Mouse (Mus musculus) intestine, embryonic 15.5 days (tissue): ENCODE results near the gene Pik3cb. TPM values are rescaled to one million over a fixed set of nuclear protein-coding genes. Genes with fewer than 3 reads are reported as not detected.
A peak's percentile ranks its signal among the peaks of the same experiment; 100 is the strongest.

Experiments used
- ATAC-seq: fragments of 200-750 bp; cut with Nextera tagmentation; 2 replicates; pipeline ENCODE4 v1.8.0; 2017; ENCODE audit warnings: moderate TSS enrichment, moderate library complexity
- H3K27ac ChIP-seq: fragments of 300-500 bp; sonication (generic); 2 replicates; pipeline ENCODE4 v1.5.1; 2015; ENCODE audit warnings: mild to moderate bottlenecking, inconsistent platforms
- H3K27me3 ChIP-seq: fragments of 300-500 bp; sonication (generic); replicated peaks from 2 replicates; pipeline ENCODE4 v1.6.1; 2015; ENCODE audit warnings: inconsistent platforms
- H3K36me3 ChIP-seq: fragments of 300-500 bp; sonication (generic); 2 replicates; pipeline ENCODE4 v1.6.1; 2015; ENCODE audit warnings: inconsistent platforms
- H3K4me1 ChIP-seq: fragments of 300-500 bp; sonication (generic); replicated peaks from 2 replicates; pipeline ENCODE4 v1.6.1; 2015; ENCODE audit warnings: inconsistent platforms
- H3K4me2 ChIP-seq: fragments of 300-500 bp; sonication (generic); replicated peaks from 2 replicates; pipeline ENCODE4 v1.6.1; 2015; ENCODE audit warnings: mild to moderate bottlenecking, inconsistent platforms
- H3K4me3 ChIP-seq: fragments of 300-500 bp; sonication (generic); replicated peaks from 2 replicates; pipeline ENCODE4 v1.5.1; 2015; ENCODE audit warnings: inconsistent platforms
- H3K9ac ChIP-seq: fragments of 300-500 bp; sonication (generic); 2 replicates; pipeline ENCODE4 v1.6.1; 2015; ENCODE audit warnings: inconsistent platforms
- H3K9me3 ChIP-seq: fragments of 300-500 bp; sonication (generic); 2 replicates; pipeline ENCODE4 v1.6.1; 2016; ENCODE audit warnings: inconsistent platforms
- WGBS: fragments of 180-500 bp; shearing (Covaris S2); methylation state at CpG from one replicate; pipeline ENCODE4 v1.1.7; 2015; 5-methylcytosine and 5-hydroxymethylcytosine counted together
- polyA plus RNA-seq: library from polyadenylated mRNA; unstranded; fragments of >200 nt; fragmentation: Nextera tagmentation; extraction: Ambion mirVana; gene quantifications from 2 replicates; pipeline ENCODE4 v1.2.1, GENCODE M21; 2015

Pik3cb gene
- polyA plus RNA-seq = 1.1 and 1.4 TPM in 2 replicates

DNA sequence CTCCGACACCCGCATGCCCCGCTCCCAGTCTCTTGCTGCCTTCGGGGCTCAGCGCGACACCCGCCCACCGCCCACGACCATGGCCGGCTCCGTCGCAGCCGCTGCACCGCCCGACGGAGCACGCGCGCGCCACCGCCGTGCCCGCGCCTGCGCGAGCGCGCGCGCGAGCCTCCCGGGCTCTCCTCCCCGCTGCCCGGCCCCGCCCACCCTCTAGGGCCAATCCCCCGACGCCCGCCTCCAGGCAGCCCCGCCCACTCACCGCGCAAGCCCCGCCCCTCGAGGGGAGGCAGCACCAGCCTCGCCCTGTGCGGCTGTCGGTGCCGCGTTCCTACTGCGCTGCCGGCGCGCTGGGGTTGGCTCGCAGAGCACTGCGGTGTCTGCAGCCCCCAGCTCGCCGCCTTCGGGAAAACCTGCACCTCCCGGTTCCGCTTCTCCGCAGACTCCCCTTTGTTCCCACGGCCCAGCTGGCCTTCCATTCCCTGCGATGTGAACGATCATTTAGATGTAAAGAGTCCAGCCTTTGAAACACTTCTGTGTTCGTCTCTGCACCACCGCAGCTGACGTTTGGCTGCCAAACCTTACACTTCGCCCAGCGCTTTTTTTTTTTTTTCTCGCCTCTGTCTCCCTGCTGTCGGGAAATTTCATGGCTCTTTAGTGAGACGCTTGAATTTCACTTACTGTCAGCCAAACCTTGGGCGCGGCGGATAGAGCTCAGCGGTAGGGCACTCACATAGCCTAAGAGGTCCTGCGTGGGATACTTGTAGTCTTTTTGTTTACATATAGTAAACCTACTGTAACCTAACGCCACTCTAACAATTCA lies at the start of gene Pik3cb:
Pik3cb (minus strand) TSS at position 559 of the 820 bp plus-strand sequence.
- WGBS = under 1% methylated on average over 66 of the region's 77 CpGs
- Histone ChIP-seq H3K4me3 (peak within 1 kb of the TSS; percentile 84), H3K27me3 (no peaks in the 10 kb centered on the region), H3K9me3 (no peaks in the 10 kb centered on the region), H3K4me2 (peak within 1 kb of the TSS; percentile 89), H3K9ac (peak within 1 kb of the TSS; percentile 66), H3K27ac (peak within 1 kb of the TSS; percentile 66), H3K4me1 (peaks cover 9% of the 10 kb centered on the region; the same call in 1 of the 2 replicates), H3K36me3 (no peaks in the 10 kb centered on the region)
- peak; percentile 97 for ATAC-seq

DNA sequence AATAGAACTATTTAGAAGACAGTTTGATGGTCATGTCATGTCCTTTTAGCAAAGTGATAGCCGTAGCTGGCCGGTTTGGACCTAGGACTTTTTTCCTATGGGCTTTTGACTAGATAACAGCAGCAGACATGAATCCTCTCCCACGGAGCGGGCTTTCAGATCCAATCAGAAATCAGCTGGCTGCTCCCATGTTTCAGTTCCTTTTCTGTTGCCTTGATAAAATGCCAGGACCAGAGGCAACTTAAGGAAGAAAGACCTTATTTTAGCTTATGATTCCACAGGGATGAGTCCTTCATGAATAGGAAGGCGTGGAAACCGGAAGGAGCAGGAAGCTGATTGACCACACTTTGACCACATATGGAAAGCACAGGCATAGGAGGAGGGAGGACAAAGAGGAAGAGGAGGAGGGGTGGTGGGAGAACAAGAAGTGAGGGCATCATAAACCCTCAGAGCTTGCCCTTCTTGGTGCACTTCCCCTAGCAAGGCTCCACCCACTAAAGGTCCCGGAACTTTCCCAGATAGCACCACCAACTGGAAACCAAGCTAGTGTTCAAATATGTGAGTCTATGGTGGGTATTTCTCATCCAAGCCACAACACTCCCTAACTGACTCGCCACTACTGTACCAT lies 42.7 kb upstream of the Pik3cb start:
- no peaks in the 10 kb centered on the region for H3K9me3 ChIP-seq
- 79% methylated on average over 8 of the region's 8 CpGs for WGBS
- no peak overlapping the region for H3K4me3 ChIP-seq
- H3K9ac ChIP-seq = no peak overlapping the region
- no peaks in the 10 kb centered on the region for H3K4me1 ChIP-seq
- H3K4me2 ChIP-seq = no peak overlapping the region
- H3K27me3 ChIP-seq = no peaks in the 10 kb centered on the region
- H3K27ac ChIP-seq = no peak overlapping the region
- no peaks in the 10 kb centered on the region for H3K36me3 ChIP-seq
- no peak for ATAC-seq

DNA sequence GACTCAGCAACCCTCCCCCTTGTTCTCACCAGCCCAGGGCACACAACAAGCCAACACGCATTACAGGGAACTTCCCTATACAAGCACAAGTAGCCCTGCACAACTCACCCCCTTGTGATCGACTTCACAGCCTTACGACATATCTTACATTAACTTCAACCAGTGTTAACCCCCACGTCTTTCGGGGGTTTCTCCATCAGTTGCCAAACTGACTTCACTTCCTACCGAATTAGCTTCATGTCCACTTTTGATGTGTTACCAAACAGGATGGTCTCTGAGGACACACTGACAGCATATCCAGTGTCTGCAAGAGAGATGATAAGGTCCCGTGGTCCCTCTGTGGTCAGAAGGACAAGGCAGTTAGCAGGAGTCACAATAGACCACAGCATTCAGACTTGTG lies 41.7 kb upstream of the Pik3cb start:
- no peaks in the 10 kb centered on the region for H3K27me3 ChIP-seq
- H3K4me3 ChIP-seq = no peak overlapping the region
- H3K9me3 ChIP-seq = no peaks in the 10 kb centered on the region
- H3K36me3 ChIP-seq = no peaks in the 10 kb centered on the region
- H3K4me1 ChIP-seq = no peaks in the 10 kb centered on the region
- WGBS = 84% methylated on average over 7 of the region's 7 CpGs
- ATAC-seq = no peak
- H3K4me2 ChIP-seq = no peak overlapping the region
- no peak overlapping the region for H3K9ac ChIP-seq
- H3K27ac ChIP-seq = no peak overlapping the region

DNA sequence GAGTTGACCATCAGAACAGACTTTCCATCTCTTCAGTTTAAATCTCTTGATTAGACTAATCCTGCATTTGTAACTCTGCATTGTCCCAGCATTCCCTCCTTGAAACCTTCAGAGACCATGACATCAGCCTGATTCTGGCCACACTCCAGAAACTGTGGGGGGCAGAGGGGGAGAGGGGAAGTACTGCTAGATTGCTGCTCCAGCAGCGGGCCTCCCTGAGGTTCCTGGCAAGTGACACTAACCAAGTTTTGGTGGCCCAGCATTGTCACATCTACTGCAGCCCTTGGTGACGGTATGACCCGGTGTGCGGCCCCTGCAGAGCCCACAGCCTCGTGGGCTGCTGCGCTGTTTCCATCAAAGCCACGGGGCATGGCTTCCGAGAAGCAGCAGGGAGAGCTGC lies 39.9 kb upstream of the Pik3cb start:
- Histone ChIP-seq H3K9ac (no peak overlapping the region), H3K4me1 (no peaks in the 10 kb centered on the region), H3K27me3 (no peaks in the 10 kb centered on the region), H3K9me3 (no peaks in the 10 kb centered on the region), H3K4me3 (no peak overlapping the region), H3K4me2 (no peak overlapping the region), H3K27ac (no peak overlapping the region), H3K36me3 (no peaks in the 10 kb centered on the region)
- no peak for ATAC-seq
- 69% methylated on average over 8 of the region's 8 CpGs for WGBS

DNA sequence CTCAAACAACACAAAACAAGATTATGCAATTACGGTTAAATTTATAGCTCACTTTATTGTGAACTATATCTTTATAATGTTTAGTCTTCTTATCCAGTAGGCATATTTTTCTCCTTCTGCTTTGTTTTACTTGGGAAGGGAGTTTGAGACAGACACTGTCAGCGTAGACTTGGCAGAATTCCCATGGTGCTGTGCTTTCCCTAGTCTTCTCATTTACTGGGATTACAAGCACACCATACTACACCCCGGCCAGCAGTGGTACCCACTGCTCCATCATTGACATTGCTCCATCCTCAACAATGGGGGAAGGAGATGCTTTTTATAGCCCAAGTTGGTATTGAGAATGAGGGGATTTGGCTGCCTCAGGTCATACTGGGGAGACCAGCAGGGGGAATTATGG lies 38.3 kb upstream of the Pik3cb start:
- Histone ChIP-seq H3K36me3 (no peaks in the 10 kb centered on the region), H3K27me3 (no peaks in the 10 kb centered on the region), H3K9me3 (no peaks in the 10 kb centered on the region), H3K4me1 (no peaks in the 10 kb centered on the region), H3K4me3 (no peak overlapping the region), H3K9ac (no peak overlapping the region), H3K4me2 (no peak overlapping the region), H3K27ac (no peak overlapping the region)
- 79% methylated on average over 3 of the region's 3 CpGs for WGBS
- ATAC-seq = no peak

DNA sequence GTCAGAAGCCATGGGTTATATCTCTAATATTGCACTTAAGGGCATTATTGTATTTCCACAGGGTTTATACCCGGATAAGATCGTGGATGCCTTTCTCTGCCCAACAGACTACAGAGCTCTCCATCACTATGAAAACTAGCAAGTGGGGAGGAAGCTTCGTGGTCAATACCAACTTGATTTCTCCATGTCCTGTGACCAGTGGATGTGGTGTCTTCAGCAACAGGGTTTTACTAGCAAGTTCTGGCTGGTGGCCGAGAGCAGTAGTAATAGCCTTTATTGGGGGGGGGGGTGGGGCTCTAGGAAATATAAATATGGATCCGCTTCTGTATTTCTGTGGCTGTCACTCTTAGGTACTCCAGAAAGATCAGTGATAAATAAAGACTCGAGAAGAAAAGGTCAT lies 35.4 kb upstream of the Pik3cb start:
- Histone ChIP-seq H3K9ac (no peak overlapping the region), H3K9me3 (no peaks in the 10 kb centered on the region), H3K4me1 (no peaks in the 10 kb centered on the region), H3K27ac (no peak overlapping the region), H3K4me2 (no peak overlapping the region), H3K27me3 (no peaks in the 10 kb centered on the region), H3K36me3 (no peaks in the 10 kb centered on the region), H3K4me3 (no peak overlapping the region)
- WGBS = 77% methylated on average over 6 of the region's 6 CpGs
- ATAC-seq = no peak

DNA sequence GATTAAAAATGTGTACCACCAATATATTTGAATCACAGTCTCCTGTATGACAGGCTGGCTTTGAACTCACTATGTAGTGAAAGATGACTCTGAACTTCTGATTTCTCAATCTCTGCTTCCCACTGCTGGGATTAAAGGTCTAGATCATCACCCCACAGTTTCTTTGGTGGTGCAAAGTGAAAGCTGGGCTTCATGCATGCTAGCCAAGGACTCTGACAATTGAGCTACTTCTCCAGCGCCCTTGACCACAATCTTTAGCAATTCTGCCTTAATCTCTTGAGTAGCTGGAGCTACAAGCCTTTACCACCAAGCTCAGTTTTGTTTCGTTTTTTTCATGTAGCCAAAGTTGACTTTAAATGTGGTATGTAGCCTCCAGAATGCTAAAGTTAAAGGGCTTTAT lies 32.4 kb upstream of the Pik3cb start:
- Histone ChIP-seq H3K27me3 (no peaks in the 10 kb centered on the region), H3K4me3 (no peak overlapping the region), H3K27ac (no peak overlapping the region), H3K36me3 (no peaks in the 10 kb centered on the region), H3K9me3 (no peaks in the 10 kb centered on the region), H3K9ac (no peak overlapping the region), H3K4me1 (no peaks in the 10 kb centered on the region), H3K4me2 (no peak overlapping the region)
- no peak for ATAC-seq
- 69% methylated on average over 2 of the region's 2 CpGs for WGBS

DNA sequence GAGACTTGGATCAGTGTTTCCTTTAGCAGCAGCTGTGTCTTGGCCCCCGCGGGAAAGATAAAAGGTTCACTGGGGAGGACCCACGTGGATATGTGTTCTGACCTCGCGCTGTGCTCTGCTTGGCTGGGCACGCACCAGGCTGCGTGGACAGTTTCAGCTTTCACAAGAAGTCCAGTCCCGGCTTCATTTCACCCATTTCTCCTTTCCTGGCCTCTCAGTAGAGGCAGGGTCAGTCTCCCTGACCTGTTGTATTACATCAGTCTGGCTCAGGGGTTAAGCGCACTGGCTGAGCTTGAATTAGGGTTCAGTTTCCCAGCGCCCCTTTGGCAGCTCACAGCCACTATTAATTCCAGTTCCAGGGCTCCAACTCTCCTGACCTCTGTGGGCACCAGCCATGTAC lies 30.8 kb upstream of the Pik3cb start:
- Histone ChIP-seq H3K27me3 (no peaks in the 10 kb centered on the region), H3K4me2 (no peak overlapping the region), H3K9me3 (no peaks in the 10 kb centered on the region), H3K9ac (no peak overlapping the region), H3K4me3 (no peak overlapping the region), H3K4me1 (no peaks in the 10 kb centered on the region), H3K36me3 (no peaks in the 10 kb centered on the region), H3K27ac (no peak overlapping the region)
- 69% methylated on average over 10 of the region's 10 CpGs for WGBS
- no peak for ATAC-seq

DNA sequence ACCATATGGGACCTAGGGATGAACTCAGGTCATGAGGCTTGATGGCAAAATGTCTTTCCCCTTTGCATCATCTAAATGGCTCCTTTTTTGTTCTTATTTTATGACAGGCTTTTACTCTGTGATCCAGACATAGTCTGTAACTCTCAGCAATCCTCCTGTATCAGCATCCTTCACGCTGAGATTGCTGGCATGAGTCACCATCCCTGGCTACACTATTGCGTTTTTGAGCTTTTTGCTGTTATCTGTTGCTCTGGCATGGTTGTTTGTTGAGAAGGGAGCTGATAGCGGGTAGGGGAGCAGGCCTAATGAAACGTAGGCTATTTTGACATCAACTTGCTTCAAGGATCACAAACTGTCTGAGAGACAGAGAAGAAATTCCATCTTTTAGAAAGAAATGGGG lies 28.6 kb upstream of the Pik3cb start:
- Histone ChIP-seq H3K4me2 (no peak overlapping the region), H3K9me3 (no peaks in the 10 kb centered on the region), H3K36me3 (no peaks in the 10 kb centered on the region), H3K4me1 (no peaks in the 10 kb centered on the region), H3K9ac (no peak overlapping the region), H3K27ac (no peak overlapping the region), H3K4me3 (no peak overlapping the region), H3K27me3 (no peaks in the 10 kb centered on the region)
- 45% methylated on average over 4 of the region's 4 CpGs for WGBS
- no peak for ATAC-seq

DNA sequence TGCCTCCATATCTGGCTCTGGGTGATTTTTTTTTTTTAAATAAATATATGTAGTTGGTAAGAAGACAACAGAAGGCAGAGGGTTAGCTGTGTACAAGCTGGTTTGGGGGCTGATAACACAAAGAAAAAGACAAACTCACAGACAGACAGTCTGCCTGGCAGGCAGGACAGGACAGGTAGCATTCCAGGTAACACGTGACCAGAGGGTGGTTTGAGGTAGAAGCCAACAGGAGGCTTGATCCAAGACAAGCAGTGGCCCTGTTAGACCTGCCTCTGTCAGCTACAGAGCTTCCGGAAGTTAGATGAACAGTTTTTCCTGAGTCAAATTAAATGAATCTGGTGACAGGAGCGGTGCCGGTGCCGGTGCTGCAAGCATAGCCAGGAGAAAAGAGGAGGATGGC lies 26.5 kb upstream of the Pik3cb start:
- H3K9me3 ChIP-seq = no peaks in the 10 kb centered on the region
- H3K9ac ChIP-seq = no peak overlapping the region
- no peak overlapping the region for H3K4me2 ChIP-seq
- no peak for ATAC-seq
- H3K4me1 ChIP-seq = no peaks in the 10 kb centered on the region
- WGBS = 75% methylated on average over 5 of the region's 5 CpGs
- no peak overlapping the region for H3K27ac ChIP-seq
- no peak overlapping the region for H3K4me3 ChIP-seq
- no peaks in the 10 kb centered on the region for H3K27me3 ChIP-seq
- H3K36me3 ChIP-seq = no peaks in the 10 kb centered on the region

DNA sequence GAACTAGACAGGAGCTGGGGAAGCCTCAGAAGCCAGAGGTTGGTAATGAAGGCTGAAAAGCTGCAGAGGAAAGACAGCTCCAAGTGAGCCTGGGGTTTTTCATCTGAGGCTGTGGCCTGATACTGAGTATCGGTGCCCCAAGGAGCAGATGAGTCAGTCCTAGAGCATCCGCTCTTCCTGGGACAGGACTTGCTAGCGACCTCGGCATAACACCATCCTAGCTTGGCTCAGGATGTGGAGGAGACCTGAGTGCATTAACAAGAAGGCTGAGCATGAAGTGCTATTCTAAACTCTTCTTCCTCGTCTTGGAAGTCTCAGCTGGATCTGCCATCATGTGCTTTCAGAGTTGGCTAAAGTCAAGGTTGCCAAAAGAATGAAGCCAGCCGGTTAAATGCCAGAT lies 25.5 kb upstream of the Pik3cb start:
- no peak overlapping the region for H3K4me3 ChIP-seq
- H3K9ac ChIP-seq = no peak overlapping the region
- H3K4me1 ChIP-seq = no peaks in the 10 kb centered on the region
- H3K4me2 ChIP-seq = no peak overlapping the region
- no peaks in the 10 kb centered on the region for H3K27me3 ChIP-seq
- no peaks in the 10 kb centered on the region for H3K36me3 ChIP-seq
- WGBS = 63% methylated on average over 6 of the region's 6 CpGs
- H3K27ac ChIP-seq = no peak overlapping the region
- no peaks in the 10 kb centered on the region for H3K9me3 ChIP-seq
- no peak for ATAC-seq

DNA sequence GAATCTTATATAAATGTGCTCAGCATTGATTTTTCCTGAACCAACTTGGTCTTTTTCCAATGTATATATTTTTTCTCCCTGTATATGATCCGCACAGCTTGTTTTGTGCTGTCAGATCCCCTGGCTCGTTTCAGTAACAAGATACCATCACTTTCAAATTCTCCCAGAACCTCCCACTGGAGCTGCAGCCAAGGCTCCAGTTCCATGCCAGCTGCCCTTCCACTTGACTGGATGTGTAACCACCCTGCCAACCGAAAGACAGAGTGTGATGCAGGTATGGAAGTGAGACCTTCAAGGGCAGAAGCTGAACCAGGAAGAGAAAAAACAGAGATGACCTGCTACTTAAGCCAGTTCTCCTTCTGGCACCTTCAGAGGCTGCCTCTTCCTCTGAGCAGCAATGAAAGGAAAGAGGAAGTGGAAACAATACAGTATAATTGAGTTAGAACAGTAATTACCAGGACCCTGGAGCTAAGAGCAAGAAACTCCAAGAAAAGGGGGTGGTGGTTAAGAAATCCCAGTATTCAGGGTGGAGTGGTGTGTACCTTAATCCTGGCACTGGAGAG lies 24.3 kb upstream of the Pik3cb start:
- Histone ChIP-seq H3K9ac (no peak overlapping the region), H3K27me3 (no peaks in the 10 kb centered on the region), H3K36me3 (no peaks in the 10 kb centered on the region), H3K4me2 (no peak overlapping the region), H3K4me1 (no peaks in the 10 kb centered on the region), H3K27ac (no peak overlapping the region), H3K4me3 (no peak overlapping the region), H3K9me3 (no peaks in the 10 kb centered on the region)
- ATAC-seq = no peak
- WGBS = 64% methylated on average over 3 of the region's 3 CpGs

DNA sequence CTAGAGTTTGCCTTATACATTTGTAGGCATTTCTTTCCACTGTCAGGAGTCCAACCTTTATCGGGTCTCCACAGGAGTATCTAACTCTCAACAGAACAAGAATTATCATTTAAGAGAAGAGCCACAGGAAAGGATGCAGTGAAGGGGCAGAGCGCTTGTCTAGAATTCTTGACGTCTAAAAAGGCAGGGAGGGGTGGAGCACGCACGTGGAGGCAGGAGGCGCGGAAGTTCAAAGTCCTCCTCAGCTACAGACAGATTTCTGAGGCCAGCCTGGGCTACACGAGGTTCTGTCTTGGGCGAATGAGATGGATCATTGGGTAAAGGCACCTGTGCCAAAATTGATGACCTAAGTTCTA lies 23.7 kb upstream of the Pik3cb start:
- Histone ChIP-seq H3K4me3 (no peak overlapping the region), H3K27me3 (no peaks in the 10 kb centered on the region), H3K36me3 (no peaks in the 10 kb centered on the region), H3K27ac (no peak overlapping the region), H3K4me2 (no peak overlapping the region), H3K9ac (no peak overlapping the region), H3K9me3 (no peaks in the 10 kb centered on the region), H3K4me1 (no peaks in the 10 kb centered on the region)
- WGBS = 67% methylated on average over 9 of the region's 9 CpGs
- no peak for ATAC-seq
